Mouse (Mus musculus) brain, embryonic 14.5 days (tissue): ENCODE results near the gene Nxph4.

Experiments used
- CTCF ChIP-seq: fragments of 200-500 bp; IDR thresholded peaks from 2 replicates; pipeline ENCODE4 v1.5.1; 2012; ENCODE audit warnings: inconsistent platforms, mild to moderate bottlenecking, moderate library complexity, borderline replicate concordance; ENCODE audit not compliant: insufficient read depth, insufficient read length; ENCODE audit errors: extremely low read depth
- POLR2A ChIP-seq: fragments of 200-500 bp; IDR thresholded peaks from 2 replicates; pipeline ENCODE4 v1.6.1; 2012; ENCODE audit warnings: mild to moderate bottlenecking, inconsistent platforms, borderline replicate concordance; ENCODE audit not compliant: poor library complexity, insufficient read depth, insufficient read length, severe bottlenecking; ENCODE audit errors: extremely low read depth

DNA sequence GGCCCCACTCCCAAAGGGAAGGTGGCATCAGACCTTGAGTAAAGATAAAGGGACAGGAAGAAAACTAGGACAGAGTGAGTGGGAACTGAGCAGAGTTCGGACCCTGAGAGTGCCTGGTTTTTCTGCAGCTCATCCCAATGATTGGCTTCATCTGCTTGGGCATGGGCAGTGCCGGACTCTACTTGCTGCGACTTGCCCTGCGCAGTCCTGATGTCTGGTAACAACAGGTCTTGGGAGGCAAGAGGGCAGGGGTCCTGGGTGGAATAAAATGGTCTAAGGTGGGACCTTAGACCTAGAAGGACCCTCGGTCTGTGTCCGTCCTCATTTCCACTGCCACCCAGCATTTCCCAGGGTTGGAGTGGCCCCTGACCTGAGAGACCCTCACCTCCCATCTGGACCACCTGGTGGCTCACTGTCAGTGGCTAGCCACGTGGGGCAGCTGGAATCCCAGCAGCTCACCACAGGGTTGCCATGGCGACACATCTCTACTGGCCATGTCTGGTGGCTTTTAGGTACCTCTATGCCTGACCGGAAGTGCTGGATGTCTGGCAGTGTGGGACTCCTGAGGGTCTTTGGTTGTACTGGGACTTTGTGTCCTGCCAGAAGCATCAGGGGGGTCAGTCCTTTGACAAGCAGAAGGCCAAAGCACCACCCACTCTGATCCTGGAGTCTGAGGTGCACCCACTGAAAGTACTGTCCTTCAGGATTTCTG, 18.9 kb downstream of the Nxph4 start:
- TF ChIP-seq POLR2A: no peak
- TF ChIP-seq CTCF: no peak
